Mouse (Mus musculus): Measurements from ENCODE around the gene Mcts2.

GRCm38 (mm10) chr2:152638865-152639264 is 48.0 kb upstream of the Mcts2 start:
- no peak for TF ChIP-seq CTCF (IDR thresholded peaks at IDR 0.05; ENCODE audit: low read depth, low read length)
- TF ChIP-seq POLR2A (IDR thresholded peaks at IDR 0.05; ENCODE audit: extremely low read depth, insufficient read depth, low read length), result no peak
